Mouse (Mus musculus): ENCODE results near the gene Clmp. TPM values are rescaled to one million over a fixed set of nuclear protein-coding genes. Genes with fewer than 3 reads are reported as not detected.
A peak's percentile ranks its signal among the peaks of the same experiment; 100 is the strongest.

Clmp gene
- polyA plus RNA-seq, 1 experiment from 2014 or later, result 57.0 TPM

DNA sequence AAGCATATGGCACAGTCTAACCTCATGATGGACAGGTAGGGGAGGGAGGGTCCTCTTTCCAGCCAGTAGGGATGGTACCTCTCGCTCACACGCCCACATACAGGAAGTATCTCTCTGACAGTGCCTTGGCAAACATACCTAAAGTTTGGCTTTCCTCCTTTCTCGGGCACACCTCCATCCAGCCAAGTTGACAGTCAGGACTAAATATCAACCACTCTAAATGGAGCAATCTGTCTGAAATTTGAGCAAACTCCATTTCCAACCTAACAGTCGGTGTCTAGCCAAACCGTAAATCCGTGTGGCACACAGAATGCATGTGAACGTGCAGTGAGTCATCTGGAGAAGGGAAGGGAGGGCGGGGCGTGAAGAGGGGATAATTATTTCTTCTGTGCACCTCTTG, 61.0 kb downstream of the Clmp start:
- Histone ChIP-seq H3K4me2 (no peak overlapping the region), H3K9me3 (no peaks in the 10 kb centered on the region), H3K9ac (no peak overlapping the region), H3K27ac (no peak overlapping the region), H3K4me3 (no peak overlapping the region), H3K27me3 (replicated peaks) (no peaks in the 10 kb centered on the region; the same call in 1 of the 2 replicates), H3K4me1 (0 out of 2 replicates have a peak, but pooled peaks cover 4% of the 10 kb centered on the region), H3K36me3 (replicated peaks) (no peaks in the 10 kb centered on the region)
- no peak for ATAC-seq (replicated peaks)
- WGBS, result 82% methylated on average over 9 of the region's 9 CpGs

DNA sequence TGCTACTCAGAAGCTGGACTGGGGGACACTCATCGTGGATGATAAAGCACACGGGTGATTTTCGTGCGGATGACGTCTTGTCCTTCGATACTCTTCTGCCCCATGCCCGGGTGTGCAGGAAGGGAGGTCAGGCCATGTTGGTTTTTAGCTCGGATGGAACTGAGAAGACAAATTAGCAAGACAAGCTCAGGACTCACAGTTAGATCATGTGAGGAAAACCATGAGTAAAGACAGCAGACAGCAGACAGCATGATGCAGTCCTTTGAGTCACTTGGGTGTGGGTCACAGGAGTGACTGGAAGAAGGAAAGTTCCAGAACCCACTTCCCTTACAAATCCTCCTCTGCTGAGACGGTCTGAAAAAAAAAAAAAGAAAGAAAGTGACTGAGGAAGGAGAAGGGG, 61.5 kb downstream of the Clmp start:
- Histone ChIP-seq H3K27me3 (replicated peaks) (no peaks in the 10 kb centered on the region), H3K9ac (no peak overlapping the region), H3K4me2 (no peak overlapping the region), H3K36me3 (replicated peaks) (no peaks in the 10 kb centered on the region), H3K4me1 (0 out of 2 replicates have a peak, but pooled peaks cover 4% of the 10 kb centered on the region), H3K4me3 (no peak overlapping the region), H3K27ac (no peak overlapping the region), H3K9me3 (no peaks in the 10 kb centered on the region)
- no peak for ATAC-seq (replicated peaks)
- WGBS, result 81% methylated on average over 9 of the region's 9 CpGs

DNA sequence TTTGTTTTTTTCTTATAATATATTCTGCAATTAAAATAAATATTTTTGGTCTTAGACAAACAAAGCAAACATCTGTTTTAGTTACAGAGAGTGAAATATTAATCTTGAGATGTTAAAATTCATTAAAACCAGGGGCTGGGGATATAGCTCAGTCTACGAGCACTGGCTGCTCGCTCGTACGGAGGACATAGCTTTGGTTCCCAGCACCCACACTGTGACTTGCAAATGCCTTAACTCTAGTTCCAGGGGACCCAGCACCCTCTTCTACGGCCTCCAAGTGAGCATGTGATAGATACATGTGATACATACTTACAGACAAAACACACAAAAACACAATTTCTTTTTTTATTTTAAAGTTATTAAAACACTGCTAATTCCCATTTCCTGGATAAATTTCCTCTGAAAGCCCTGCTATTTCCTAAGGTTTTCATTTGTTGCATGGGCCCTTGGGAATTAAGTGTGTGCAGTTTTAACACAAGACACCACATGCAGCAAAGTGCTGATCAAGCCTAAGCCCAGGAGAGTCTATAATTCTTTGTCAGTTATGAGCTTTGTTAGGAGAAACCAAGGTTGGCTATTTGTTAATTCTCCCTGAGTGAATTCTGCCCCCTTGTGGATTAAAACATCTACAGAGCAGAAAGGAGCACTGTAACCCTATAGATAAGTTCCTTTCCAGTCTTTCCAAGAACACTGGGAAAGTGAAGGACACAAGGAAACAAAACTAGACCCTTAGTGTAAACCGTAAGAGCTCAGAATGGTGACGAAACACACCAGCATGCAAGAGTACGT, 64.3 kb downstream of the Clmp start:
- Histone ChIP-seq H3K4me3 (no peak overlapping the region), H3K27me3 (replicated peaks) (no peaks in the 10 kb centered on the region), H3K36me3 (replicated peaks) (no peaks in the 10 kb centered on the region), H3K27ac (no peak overlapping the region; the same call in 1 of the 2 replicates), H3K4me1 (no peaks in the 10 kb centered on the region), H3K9me3 (no peaks in the 10 kb centered on the region), H3K4me2 (no peak overlapping the region), H3K9ac (peak overlapping the region; percentile 2; the same call in 1 of the 2 replicates)
- peak; percentile 74 for ATAC-seq (replicated peaks)
- WGBS, result 77% methylated on average over 8 of the region's 8 CpGs

GRCm38 (mm10) chr9:40751749-40752148, 66.0 kb downstream of the Clmp start:
- no peak overlapping the region for H3K9ac ChIP-seq
- no peak for ATAC-seq (replicated peaks)
- WGBS, result 43% methylated on average over 3 of the region's 3 CpGs

DNA sequence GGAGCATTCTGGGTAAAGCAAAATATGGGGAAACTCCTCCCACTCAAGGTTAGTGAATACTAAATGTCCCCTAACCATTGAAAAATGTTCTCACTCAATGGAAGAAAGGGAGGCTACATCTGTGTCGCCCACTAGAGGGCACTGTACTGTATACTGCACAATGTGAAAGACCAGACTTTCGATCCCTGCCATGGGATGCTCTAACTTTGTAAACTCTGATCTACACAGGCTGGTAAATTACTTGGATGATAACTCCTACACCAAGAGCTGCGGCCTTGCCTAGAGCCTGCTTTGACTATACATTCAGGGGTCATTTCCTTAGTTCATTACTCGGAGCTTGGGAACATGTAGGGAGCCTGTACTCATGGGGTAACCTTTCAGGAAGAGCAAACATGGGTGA, 70.6 kb downstream of the Clmp start:
- H3K4me1 ChIP-seq, result peaks cover 17% of the 10 kb centered on the region
- no peaks in the 10 kb centered on the region for H3K9me3 ChIP-seq
- H3K4me2 ChIP-seq, result peak overlapping the region; percentile 53; the same call in 1 of the 2 replicates
- no peak overlapping the region for H3K9ac ChIP-seq
- H3K36me3 ChIP-seq (replicated peaks), result no peaks in the 10 kb centered on the region
- no peaks in the 10 kb centered on the region for H3K27me3 ChIP-seq (replicated peaks)
- no peak overlapping the region for H3K27ac ChIP-seq
- ATAC-seq (replicated peaks), result no peak
- H3K4me3 ChIP-seq, result no peak overlapping the region
- WGBS, result 23% methylated on average over 4 of the region's 4 CpGs

More at GRCm38 (mm10) chr9:40751749-40752148, 66.0 kb downstream of the Clmp start:
- no peak overlapping the region for H3K27ac ChIP-seq
- H3K36me3 ChIP-seq (replicated peaks), result no peaks in the 10 kb centered on the region
- H3K27me3 ChIP-seq (replicated peaks), result no peaks in the 10 kb centered on the region
- H3K4me3 ChIP-seq, result no peak overlapping the region
- no peak overlapping the region for H3K4me2 ChIP-seq
- no peaks in the 10 kb centered on the region for H3K9me3 ChIP-seq
- H3K4me1 ChIP-seq, result peaks cover 4% of the 10 kb centered on the region

- Histone ChIP-seq H3K4me1 (peaks cover 17% of the 10 kb centered on the region), H3K9ac (peak overlapping the region; percentile 39), H3K9me3 (no peaks in the 10 kb centered on the region), H3K27ac (peak overlapping the region; percentile 83), H3K27me3 (replicated peaks) (no peaks in the 10 kb centered on the region), H3K4me3 (peak overlapping the region; percentile 29), H3K36me3 (replicated peaks) (no peaks in the 10 kb centered on the region), H3K4me2 (peak overlapping the region; percentile 53)
- 21% methylated on average over 12 of the region's 12 CpGs for WGBS
- ATAC-seq (replicated peaks), result peak; percentile 84
These were observed 71.4 kb downstream of the Clmp start for GRCm38 (mm10) chr9:40757105-40757626.

GRCm38 (mm10) chr9:40757685-40758270, 72.0 kb downstream of the Clmp start:
- no peaks in the 10 kb centered on the region for H3K36me3 ChIP-seq (replicated peaks)
- ATAC-seq (replicated peaks), result peak; percentile 93
- H3K4me3 ChIP-seq, result peak overlapping the region; percentile 29
- H3K4me2 ChIP-seq, result peak overlapping the region; percentile 53
- H3K27me3 ChIP-seq (replicated peaks), result no peaks in the 10 kb centered on the region
- H3K9ac ChIP-seq, result no peak overlapping the region
- 5% methylated on average over 22 of the region's 22 CpGs for WGBS
- no peaks in the 10 kb centered on the region for H3K9me3 ChIP-seq
- peaks cover 17% of the 10 kb centered on the region for H3K4me1 ChIP-seq
- peak overlapping the region; percentile 83 for H3K27ac ChIP-seq

DNA sequence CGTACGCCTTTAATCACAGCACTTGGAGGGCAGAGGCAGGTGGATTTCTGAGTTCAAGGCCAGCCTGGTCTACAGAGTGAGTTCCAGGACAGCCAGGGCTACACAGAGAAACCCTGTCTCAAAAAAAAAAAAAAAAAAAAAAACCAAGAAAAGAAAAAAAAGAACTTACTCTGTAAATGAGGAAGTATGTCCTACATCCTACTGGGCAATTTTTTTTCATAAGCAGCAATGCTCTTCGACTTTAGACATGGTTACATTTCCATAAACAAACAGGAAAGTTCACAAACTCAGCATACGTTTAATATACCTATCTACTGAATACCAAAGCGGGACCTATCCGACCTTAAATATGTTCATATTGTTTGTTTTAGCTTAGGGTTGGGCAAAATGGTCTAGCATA, 76.6 kb downstream of the Clmp start:
- 85% methylated on average over 6 of the region's 6 CpGs for WGBS
- no peak for ATAC-seq (replicated peaks)

GRCm38 (mm10) chr9:40764887-40765580, 79.3 kb downstream of the Clmp start:
- H3K27me3 ChIP-seq (replicated peaks), result no peaks in the 10 kb centered on the region
- H3K4me1 ChIP-seq, result no peaks in the 10 kb centered on the region
- no peak overlapping the region for H3K27ac ChIP-seq
- H3K4me2 ChIP-seq, result no peak overlapping the region
- no peaks in the 10 kb centered on the region for H3K9me3 ChIP-seq
- no peak overlapping the region for H3K4me3 ChIP-seq
- no peak for ATAC-seq (replicated peaks)
- H3K36me3 ChIP-seq (replicated peaks), result no peaks in the 10 kb centered on the region
- no peak overlapping the region for H3K9ac ChIP-seq
- WGBS, result 87% methylated on average over 9 of the region's 9 CpGs

More for the DNA sequence above, 76.6 kb downstream of the Clmp start:
- Histone ChIP-seq H3K36me3 (replicated peaks) (no peaks in the 10 kb centered on the region), H3K4me3 (no peak overlapping the region), H3K9ac (no peak overlapping the region), H3K27me3 (replicated peaks) (no peaks in the 10 kb centered on the region), H3K4me1 (peaks cover 8% of the 10 kb centered on the region), H3K9me3 (no peaks in the 10 kb centered on the region), H3K27ac (no peak overlapping the region), H3K4me2 (no peak overlapping the region)

GRCm38 (mm10) chr9:40765581-40765940, 79.8 kb downstream of the Clmp start:
- Histone ChIP-seq H3K4me3 (no peak overlapping the region), H3K9ac (no peak overlapping the region), H3K9me3 (no peaks in the 10 kb centered on the region), H3K36me3 (replicated peaks) (no peaks in the 10 kb centered on the region), H3K4me2 (no peak overlapping the region), H3K4me1 (no peaks in the 10 kb centered on the region), H3K27ac (no peak overlapping the region), H3K27me3 (replicated peaks) (no peaks in the 10 kb centered on the region)
- no peak for ATAC-seq (replicated peaks)
- WGBS, result 65% methylated on average over 12 of the region's 12 CpGs

GRCm38 (mm10) chr9:40766058-40766605, 80.4 kb downstream of the Clmp start:
- WGBS, result 65% methylated on average over 7 of the region's 7 CpGs
- Histone ChIP-seq H3K9me3 (no peaks in the 10 kb centered on the region), H3K27ac (no peak overlapping the region)

DNA sequence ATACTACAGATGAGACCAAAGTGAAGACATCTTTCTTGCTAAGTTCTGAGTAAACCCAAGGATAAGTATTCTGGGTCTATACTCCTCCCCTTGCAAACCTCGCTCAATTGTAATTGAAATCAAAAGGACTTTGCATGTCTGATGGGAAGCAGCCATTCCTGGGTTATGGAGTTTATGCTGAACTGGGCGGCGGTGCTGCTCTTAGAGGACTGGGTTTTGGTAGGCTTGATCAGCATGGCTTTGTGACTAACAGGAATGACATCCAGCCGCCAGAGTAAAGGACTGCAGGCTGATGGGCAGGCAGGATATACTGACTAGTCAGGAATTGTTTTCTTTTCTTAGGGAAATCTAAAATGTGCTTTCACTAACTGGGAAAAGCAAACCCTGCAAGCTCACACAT, 82.2 kb downstream of the Clmp start:
- Histone ChIP-seq H3K9me3 (no peaks in the 10 kb centered on the region), H3K36me3 (replicated peaks) (no peaks in the 10 kb centered on the region), H3K27ac (no peak overlapping the region), H3K9ac (no peak overlapping the region), H3K4me2 (no peak overlapping the region), H3K27me3 (replicated peaks) (no peaks in the 10 kb centered on the region), H3K4me3 (no peak overlapping the region), H3K4me1 (no peaks in the 10 kb centered on the region)
- WGBS, result 70% methylated on average over 4 of the region's 4 CpGs
- no peak for ATAC-seq (replicated peaks)

More at GRCm38 (mm10) chr9:40766058-40766605, 80.4 kb downstream of the Clmp start:
- no peaks in the 10 kb centered on the region for H3K27me3 ChIP-seq (replicated peaks)
- H3K36me3 ChIP-seq (replicated peaks), result no peaks in the 10 kb centered on the region
- no peak for ATAC-seq (replicated peaks)
- H3K4me2 ChIP-seq, result no peak overlapping the region
- H3K4me3 ChIP-seq, result no peak overlapping the region
- no peaks in the 10 kb centered on the region for H3K4me1 ChIP-seq
- H3K9ac ChIP-seq, result no peak overlapping the region
